In the genomic region with DNA sequence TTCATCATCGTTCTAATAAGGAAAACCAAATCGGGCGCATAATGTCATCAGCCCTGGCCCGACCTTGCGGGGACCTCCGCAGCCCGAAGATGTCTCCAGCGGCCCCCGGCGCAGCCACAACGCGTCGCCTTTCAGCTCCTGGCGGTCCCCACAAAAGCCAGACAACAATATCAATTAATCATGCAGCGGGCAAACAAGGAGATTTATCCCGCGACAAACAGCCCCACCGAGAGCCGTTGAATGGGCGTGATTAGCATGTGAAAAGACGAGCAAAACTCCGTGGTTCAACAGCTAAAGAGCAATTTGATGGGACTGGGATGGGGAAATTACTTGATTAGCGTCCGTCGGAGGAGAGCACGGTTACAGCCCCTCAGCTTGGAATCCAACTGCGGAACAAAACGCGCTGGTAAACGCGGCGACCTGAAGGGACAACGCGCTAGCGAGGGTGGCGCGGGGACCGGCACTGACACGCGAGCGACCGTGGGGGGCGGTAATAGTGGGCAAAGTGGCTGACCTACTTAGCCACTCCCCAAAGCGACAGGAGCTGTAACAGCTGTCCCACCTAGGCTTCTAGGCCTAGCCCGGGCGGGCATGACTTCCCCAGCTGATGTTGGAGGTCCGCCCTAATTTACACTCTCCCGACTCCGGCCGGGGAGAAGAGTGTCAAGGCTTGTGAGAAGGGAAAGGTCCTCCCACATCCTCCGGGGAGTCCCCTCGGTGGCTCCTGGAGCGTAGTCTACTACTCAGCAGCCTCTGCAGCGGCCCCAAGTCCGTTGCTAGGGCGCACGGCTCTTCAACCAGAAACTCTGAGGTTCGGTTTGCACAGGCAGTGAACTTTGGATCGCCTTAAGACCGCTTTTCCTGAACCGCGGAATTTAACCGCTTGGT, we compare ENCODE assay signal across 8 mouse cellular contexts. TPM values are rescaled to one million over a fixed set of nuclear protein-coding genes. Genes with fewer than 3 reads are reported as not detected.
DNase-seq lines count a peak whose midpoint lies in the region; ATAC-seq and TF ChIP-seq lines count a peak whose summit lies in the region.

No protein-coding gene starts in this region.

- H3K9ac ChIP-seq in heart, embryonic 14.5 days (ENCODE audit: low read length): no peak overlapping the region
- H3K9ac ChIP-seq in kidney, embryonic 15.5 days: no peak overlapping the region
- H3K9ac ChIP-seq in midbrain, embryonic 11.5 days (ENCODE audit: low read length): peak overlapping the region; percentile 58

- H3K4me1 ChIP-seq in heart, embryonic 14.5 days (ENCODE audit: control insufficient read depth in 2 of 2, insufficient read depth in 2 of 2, low read length in 2 of 2): peaks cover 5 to 15% of the 10 kb centered on the region in 2 experiments; a peak in 3 of 4 replicates
- H3K4me1 ChIP-seq in kidney, embryonic 15.5 days: peaks cover 25% of the 10 kb centered on the region
- H3K4me1 ChIP-seq in midbrain, embryonic 11.5 days (ENCODE audit: control insufficient read depth, insufficient read depth, low read length): peaks cover 11% of the 10 kb centered on the region

- no peak for DNase-seq in layer of hippocampus, adult 2 months (ENCODE audit: low spot score in 2 of 2)
- no peak for DNase-seq in layer of hippocampus, adult 18-20 months (ENCODE audit: low spot score in 2 of 2)
- peak; percentile 94 for DNase-seq in brain, embryonic 14.5 days (ENCODE audit: low read depth)
- peak; percentile 98 for DNase-seq in midbrain, embryonic 11.5 days (ENCODE audit: low spot score, missing footprints)
- no peak for DNase-seq in natural killer cell, adult 2 months (ENCODE audit: low spot score in 2 of 2)
- DNase-seq in urinary bladder, postnatal 36 days (ENCODE audit: low spot score in 2 of 2): no peak

- ATAC-seq in heart, embryonic 14.5 days (ENCODE audit: insufficient number of reproducible peaks, insufficient read depth, low FRiP score, low read depth): no peak
- ATAC-seq in kidney, embryonic 15.5 days (replicated peaks; ENCODE audit: low FRiP score): peak; percentile 59
- peak; percentile 77 for ATAC-seq in midbrain, embryonic 11.5 days (ENCODE audit: low FRiP score)

- peak overlapping the region; percentile 80 for H3K27ac ChIP-seq in layer of hippocampus, adult 2 months
- H3K27ac ChIP-seq in heart, embryonic 14.5 days (replicated peaks in 1 of 2; ENCODE audit: control insufficient read depth in 1 of 2, insufficient read depth in 1 of 2, low read depth in 2 of 2, low read length in 2 of 2): no peak overlapping the region
- H3K27ac ChIP-seq in kidney, embryonic 15.5 days: no peak overlapping the region
- peak overlapping the region; percentile 85 for H3K27ac ChIP-seq in midbrain, embryonic 11.5 days (ENCODE audit: low read depth, low read length)

- no peaks in the 10 kb centered on the region for H3K9me3 ChIP-seq in heart, embryonic 14.5 days (ENCODE audit: control insufficient read depth, low read length)
- no peaks in the 10 kb centered on the region for H3K9me3 ChIP-seq in kidney, embryonic 15.5 days (replicated peaks)
- H3K9me3 ChIP-seq in midbrain, embryonic 11.5 days (ENCODE audit: control insufficient read depth, low read length): no peaks in the 10 kb centered on the region

- WGBS in heart, embryonic 14.5 days: under 1% methylated on average over 63 of the region's 63 CpGs
- WGBS in kidney, embryonic 15.5 days: under 1% methylated on average over 63 of the region's 63 CpGs
- under 1% methylated on average over 63 of the region's 63 CpGs for WGBS in midbrain, embryonic 11.5 days

- H3K4me3 ChIP-seq in layer of hippocampus, adult 2 months: peak overlapping the region; percentile 53
- H3K4me3 ChIP-seq in heart, embryonic 14.5 days (ENCODE audit: control insufficient read depth in 1 of 2, insufficient read depth in 1 of 2, low read depth in 1 of 2, low read length in 2 of 2): peak overlapping the region; percentile 12 to 32
- peak overlapping the region; percentile 32 for H3K4me3 ChIP-seq in kidney, embryonic 15.5 days (replicated peaks)
- peak overlapping the region; percentile 28 for H3K4me3 ChIP-seq in midbrain, embryonic 11.5 days (ENCODE audit: low read depth, low read length)

- H3K36me3 ChIP-seq in heart, embryonic 14.5 days (ENCODE audit: control insufficient read depth, insufficient read depth, low read length): no peaks in the 10 kb centered on the region
- H3K36me3 ChIP-seq in kidney, embryonic 15.5 days: no peaks in the 10 kb centered on the region
- no peaks in the 10 kb centered on the region for H3K36me3 ChIP-seq in midbrain, embryonic 11.5 days (ENCODE audit: control insufficient read depth, insufficient read depth, low read length)

- peaks cover 97% of the 10 kb centered on the region for H3K27me3 ChIP-seq in heart, embryonic 14.5 days (ENCODE audit: control insufficient read depth, insufficient read depth, low read length)
- peaks cover 97% of the 10 kb centered on the region for H3K27me3 ChIP-seq in kidney, embryonic 15.5 days
- peaks cover 75% of the 10 kb centered on the region for H3K27me3 ChIP-seq in midbrain, embryonic 11.5 days (ENCODE audit: control insufficient read depth, insufficient read depth, low read length)

- no peak for TF ChIP-seq CTCF in layer of hippocampus, adult 2 months (conservative IDR thresholded peaks at IDR 0.05)
- TF ChIP-seq CTCF in brain, embryonic 14.5 days (IDR thresholded peaks at IDR 0.05; ENCODE audit: borderline replicate concordance, extremely low read depth, insufficient read depth, insufficient read length): no peak

- H3K4me2 ChIP-seq in heart, embryonic 14.5 days (ENCODE audit: low read length): peak overlapping the region; percentile 58
- peak overlapping the region; percentile 53 for H3K4me2 ChIP-seq in kidney, embryonic 15.5 days
- H3K4me2 ChIP-seq in midbrain, embryonic 11.5 days: peak overlapping the region; percentile 37

- TF ChIP-seq POLR2A in brain, embryonic 14.5 days (IDR thresholded peaks at IDR 0.05; ENCODE audit: borderline replicate concordance, extremely low read depth, insufficient read depth, insufficient read length, poor library complexity, severe bottlenecking): no peak

RNA-seq across cellular contexts. Expression of a gene that starts 21.1 kb away (rescaled TPM):
- 10 to 100 TPM; 20.6 to 20.9 TPM for total RNA-seq in layer of hippocampus, adult 2 months (2021)
- 10 to 100 TPM; 24.5 to 25.5 TPM for total RNA-seq in layer of hippocampus, adult 18-20 months (2021)
- 12.7 and 14.6 TPM in 2 replicates for polyA plus RNA-seq in brain, embryonic 14.5 days (2012; rRNA removed)
- polyA plus RNA-seq in heart, embryonic 14.5 days (2014; fragmentation: Nextera tagmentation; extraction: Ambion mirVana): 28.3 and 28.4 TPM in 2 replicates
- polyA plus RNA-seq in kidney, embryonic 15.5 days (2015; fragmentation: Nextera tagmentation; extraction: Ambion mirVana): 31.1 and 33.5 TPM in 2 replicates
- 37.4 and 38.0 TPM in 2 replicates for polyA plus RNA-seq in midbrain, embryonic 11.5 days (2014; fragmentation: Nextera tagmentation; extraction: Ambion mirVana)

Comparison
In these comparisons a context has a peak if more than half of its experiments do, and no peak if none do; other contexts are left out.
1. DNase-seq: peak in brain, embryonic 14.5 days (single experiment) and midbrain, embryonic 11.5 days (single experiment); none in layer of hippocampus, adult 2 months (0 of 2), layer of hippocampus, adult 18-20 months (0 of 2), natural killer cell, adult 2 months (0 of 2) and urinary bladder, postnatal 36 days (0 of 2).
2. H3K27ac ChIP-seq: peak in layer of hippocampus, adult 2 months (single experiment) and midbrain, embryonic 11.5 days (single experiment); none in heart, embryonic 14.5 days (0 of 2) and kidney, embryonic 15.5 days (single experiment).
3. Peak in every context shown above with its lines, with median percentiles within 50 percentile points of each other: H3K4me3 ChIP-seq and H3K4me2 ChIP-seq.